Mouse (Mus musculus) layer of hippocampus, postnatal 36 days (tissue): ENCODE data around the gene Duox2. TPM values are rescaled to one million over a fixed set of nuclear protein-coding genes. Genes with fewer than 3 reads are reported as not detected.

Experiments
- DNase-seq, 2 experiments: peaks; one replicate each; pipeline ENCODE4 v3.0.0; 2022
- total RNA-seq, 2 experiments: library from RNA; stranded (reverse); gene quantifications; 2 replicates each; pipeline ENCODE4 v1.2.3; 2021

Duox2 gene
- total RNA-seq, 2 experiments from 2014 or later, result 0.05 TPM; not detected in 1

GRCm38 (mm10) chr2:122236321-122236720 lies 61.9 kb downstream of the Duox2 start:
- no peak for DNase-seq

GRCm38 (mm10) chr2:122235425-122235824 lies 62.8 kb downstream of the Duox2 start:
- DNase-seq, result no peak

GRCm38 (mm10) chr2:122234611-122235288 lies 63.5 kb downstream of the Duox2 start, which contains the start of gene Sord:
Sord (plus strand) TSS chr2:122234749.
- DNase-seq, result peak; percentile 69 to 71

- DNase-seq, result peak in 1 of 2 experiments; percentile 9
Measured at GRCm38 (mm10) chr2:122233759-122234557, 64.3 kb downstream of the Duox2 start.

GRCm38 (mm10) chr2:122233341-122233740 lies 64.9 kb downstream of the Duox2 start:
- no peak for DNase-seq

GRCm38 (mm10) chr2:122231616-122232015 lies 66.6 kb downstream of the Duox2 start:
- no peak for DNase-seq

GRCm38 (mm10) chr2:122230395-122230794 lies 67.9 kb downstream of the Duox2 start:
- DNase-seq, result no peak

Other genes with a start within 250 kb of the Duox2 start
- gene Spg11, start 180.1 kb downstream of the Duox2 start, total RNA-seq, result 10 to 100 TPM; 15.2 to 16.5 TPM
- gene B2m, start 150.8 kb downstream of the Duox2 start, total RNA-seq, result 100 to 1,000 TPM in 1 of 2 experiments, 10 to 100 TPM in 1; 99.2 to 107 TPM
- gene Trim69, start 137.7 kb downstream of the Duox2 start, total RNA-seq, result not detected
- under 1 TPM in 1 of 2 experiments, not detected in 1; 0.12 TPM for gene Patl2, start 112.3 kb downstream of the Duox2 start, total RNA-seq
- gene Terb2, start 112.2 kb downstream of the Duox2 start, total RNA-seq, result not detected
- gene Sord, start 63.7 kb downstream of the Duox2 start, total RNA-seq, result 10 to 100 TPM; 15.9 to 18.5 TPM
- not detected for gene Duoxa2, start 451 bp upstream of the Duox2 start, total RNA-seq
- gene Duoxa1, start 15.3 kb upstream of the Duox2 start, total RNA-seq, result not detected
- gene Duox1, start 17.2 kb upstream of the Duox2 start, total RNA-seq, result not detected
- 10 to 100 TPM; 56.6 to 60.0 TPM for gene Shf, start 70.7 kb upstream of the Duox2 start, total RNA-seq
- not detected for gene Slc28a2, start 128.0 kb upstream of the Duox2 start, total RNA-seq
- not detected for gene Gm14085, start 186.5 kb upstream of the Duox2 start, total RNA-seq